Mouse (Mus musculus): ENCODE measurements at regions not wholly inside any gene's neighbourhood (a gene's known extent, or its start where the extent isn't known, plus 50 kb on each side); places are given as distances from the start of the nearest gene placed in this dataset.

- no peak for DNase-seq (ENCODE audit: low read depth, low spot score)
Observed at GRCm38 (mm10) chr2:12697209-12697608, 226.6 kb upstream of the Pter start.

GRCm38 (mm10) chr2:12699331-12699730 is 224.5 kb upstream of the Pter start:
- no peak for DNase-seq (ENCODE audit: low read depth, low spot score)

DNA sequence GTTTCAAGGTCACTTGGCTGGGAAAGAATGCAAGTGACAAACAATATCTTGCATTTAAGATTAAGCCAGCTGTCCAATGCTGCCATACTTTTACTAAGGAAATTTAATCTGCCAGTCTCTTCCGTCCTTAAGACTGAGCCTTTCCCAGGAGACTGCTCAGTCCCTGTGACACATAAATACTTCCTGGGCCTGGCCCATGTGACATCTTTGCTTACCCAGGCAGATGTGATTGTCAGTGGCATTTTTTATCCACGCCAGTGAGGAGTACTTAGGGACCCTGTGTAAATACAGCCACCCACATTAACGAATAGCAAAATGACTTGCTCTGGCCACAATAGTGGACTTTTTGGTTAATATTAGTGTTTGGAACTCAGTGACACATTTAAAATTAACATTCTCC is 216.3 kb upstream of the Pter start:
- no peak for DNase-seq (ENCODE audit: low read depth, low spot score)

DNA sequence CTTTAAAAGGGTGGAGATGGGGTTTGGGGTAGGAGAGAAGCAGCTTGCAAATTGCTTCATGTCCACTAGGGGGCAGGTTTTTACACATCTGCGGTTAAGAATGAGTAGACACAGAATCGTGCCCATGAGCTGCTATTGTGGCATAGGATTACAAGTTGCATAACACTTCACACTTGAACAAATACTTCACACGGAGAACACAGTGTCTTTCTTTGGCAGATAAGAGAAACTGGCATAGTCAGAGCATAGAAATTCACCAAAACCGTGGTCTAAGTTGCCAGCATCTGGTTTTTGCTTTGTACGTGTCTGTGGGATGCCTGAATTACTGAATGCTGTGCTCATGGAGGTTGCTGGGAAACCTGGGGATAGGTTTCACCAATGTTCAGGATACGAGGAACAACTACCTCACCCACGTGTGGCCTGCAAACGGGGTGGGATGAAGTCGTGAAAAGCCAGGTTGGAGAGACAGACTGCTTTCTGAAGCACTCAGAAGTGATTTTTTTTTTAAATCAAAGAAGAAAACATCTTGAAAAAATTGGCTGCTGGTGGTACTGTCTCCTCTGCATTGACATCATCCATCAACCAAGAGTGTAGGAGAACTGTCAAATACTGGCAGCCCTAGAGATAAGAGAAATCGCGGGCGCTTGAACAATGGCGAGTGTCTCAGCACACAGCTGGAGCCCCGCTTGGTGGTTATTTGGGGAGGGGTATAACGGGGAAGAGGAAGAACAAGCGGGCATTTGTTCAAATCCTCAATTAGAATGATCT is 214.5 kb upstream of the Pter start:
- DNase-seq (ENCODE audit: low read depth, low spot score) = peak; percentile 64

DNA sequence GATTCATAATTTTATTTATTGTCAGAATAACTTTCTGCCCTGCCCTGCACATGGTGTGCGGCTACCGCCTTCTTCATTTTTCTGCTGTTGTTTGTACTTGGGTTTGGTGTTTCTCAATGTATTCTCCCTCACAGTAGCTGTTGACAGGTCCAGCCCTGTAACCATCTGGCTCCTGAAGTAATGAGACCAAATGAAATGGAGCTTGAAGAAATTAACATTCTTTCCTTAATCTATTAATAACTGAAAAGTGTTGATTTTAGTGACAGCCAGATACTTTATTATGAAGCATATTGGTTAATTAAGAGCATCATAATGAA is 214.0 kb upstream of the Pter start:
- DNase-seq (ENCODE audit: low read depth, low spot score) = no peak

DNA sequence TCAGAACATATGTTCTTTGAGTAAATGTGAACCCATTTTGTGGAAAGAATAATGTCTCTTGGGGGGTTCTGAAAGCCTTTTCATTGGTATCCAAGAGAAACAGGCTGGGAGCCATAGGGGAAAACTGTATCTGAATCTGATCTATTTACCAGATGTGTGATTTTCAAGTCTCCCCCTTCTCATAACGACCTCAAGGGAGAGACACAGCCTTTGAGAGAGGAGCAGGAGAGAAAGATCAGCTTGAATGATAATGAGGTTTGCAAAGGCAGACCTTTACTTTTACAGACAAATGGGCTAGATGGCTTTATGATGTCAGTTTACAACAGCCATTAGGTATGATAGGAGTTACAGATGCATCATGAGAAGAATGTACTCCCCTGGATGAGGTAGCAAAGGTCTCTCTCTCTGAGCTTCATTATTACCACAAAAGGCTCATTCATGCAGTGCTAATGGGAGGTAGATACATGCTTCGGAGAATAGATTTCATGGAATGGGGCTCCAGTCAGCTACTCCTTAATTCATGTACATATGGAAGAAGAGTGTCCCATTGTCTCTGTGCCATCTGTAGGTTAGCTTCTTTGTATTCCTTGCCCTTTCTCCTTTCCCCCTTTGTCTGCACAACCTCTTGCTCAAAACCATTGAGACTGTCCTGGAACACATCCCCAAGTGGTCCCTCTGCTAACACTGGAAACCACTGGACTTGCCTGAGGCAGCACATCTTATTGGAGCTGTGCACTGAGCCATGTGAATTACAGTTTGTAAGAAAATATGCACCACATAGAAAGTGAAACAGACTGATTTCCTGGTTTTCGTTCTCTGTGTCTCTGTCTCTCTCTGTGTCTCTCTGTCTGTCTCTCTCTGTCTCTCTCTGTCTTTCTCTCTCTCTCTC is 207.5 kb upstream of the Pter start:
- no peak for DNase-seq (ENCODE audit: low read depth, low spot score)

- no peak for DNase-seq (ENCODE audit: low read depth, low spot score)
Observed at GRCm38 (mm10) chr2:12729251-12729650, 194.6 kb upstream of the Pter start.

- no peak for DNase-seq (ENCODE audit: low read depth, low spot score)
Observed at GRCm38 (mm10) chr2:12737140-12737539, 186.7 kb upstream of the Pter start.

DNA sequence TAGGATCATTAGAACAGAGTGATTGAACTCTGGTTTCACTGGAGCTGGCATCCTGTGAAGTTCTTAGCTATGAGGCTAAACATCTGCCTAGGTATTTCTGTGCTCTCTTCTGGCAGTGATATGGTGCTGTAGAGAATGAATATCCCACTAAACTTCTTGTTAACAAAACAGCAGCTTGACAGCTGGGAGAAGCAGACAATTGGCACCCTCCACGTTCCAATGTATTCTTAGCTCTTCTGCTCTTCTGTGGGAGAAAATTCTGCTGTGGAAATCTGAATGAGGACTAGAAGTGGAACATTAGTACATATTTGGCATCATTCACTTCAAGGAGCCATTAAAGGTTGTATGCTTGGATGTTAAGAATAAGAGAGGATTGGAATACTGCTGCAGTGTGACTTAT is 177.0 kb upstream of the Pter start:
- DNase-seq (ENCODE audit: low read depth, low spot score) = no peak

DNA sequence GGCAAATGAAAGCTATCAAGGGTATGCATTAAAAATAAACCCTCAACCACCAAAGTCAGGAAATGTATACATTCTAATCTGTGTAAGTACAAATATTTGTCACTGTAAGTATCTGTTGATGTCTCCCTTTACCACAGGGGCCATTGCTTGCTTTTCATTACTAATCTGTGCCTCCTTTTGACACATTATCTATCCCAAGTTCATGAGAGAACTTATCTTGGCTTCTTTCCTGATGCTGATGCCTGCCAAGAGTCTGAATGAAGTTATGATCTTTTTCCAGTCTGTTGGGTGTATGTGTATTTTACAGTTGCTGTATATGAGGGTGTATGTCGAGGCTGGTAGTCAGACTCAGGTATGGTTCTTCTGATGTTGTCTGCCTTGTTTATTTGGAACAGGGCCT is 165.0 kb upstream of the Pter start:
- no peak for DNase-seq (ENCODE audit: low read depth, low spot score)

GRCm38 (mm10) chr2:12759931-12760330 is 163.9 kb upstream of the Pter start:
- DNase-seq (ENCODE audit: low read depth, low spot score) = no peak

DNA sequence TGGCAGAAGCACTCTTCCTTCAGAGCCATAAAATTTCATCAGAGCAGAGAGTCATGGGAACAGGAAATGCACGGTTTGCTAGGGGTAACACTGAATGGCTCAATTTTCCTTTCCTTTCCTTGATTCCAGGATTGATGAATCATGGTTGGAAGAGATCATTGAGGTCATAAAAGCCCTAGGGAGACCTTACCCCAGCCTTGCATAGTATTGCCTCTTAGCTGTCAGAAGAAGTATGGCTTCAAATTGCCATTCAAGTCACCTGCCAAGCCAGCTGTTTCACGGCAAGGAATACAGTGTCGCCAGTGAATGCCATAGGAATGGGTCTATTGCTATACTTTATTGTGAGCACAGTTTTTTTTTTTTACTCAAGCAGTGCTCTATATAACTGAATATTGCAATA is 162.4 kb upstream of the Pter start:
- DNase-seq (ENCODE audit: low read depth, low spot score) = no peak

- no peak for DNase-seq (ENCODE audit: low read depth, low spot score)
Observed at GRCm38 (mm10) chr2:12764510-12764909, 159.3 kb upstream of the Pter start.

GRCm38 (mm10) chr2:12765336-12765735 is 158.5 kb upstream of the Pter start:
- DNase-seq (ENCODE audit: low read depth, low spot score) = no peak

DNA sequence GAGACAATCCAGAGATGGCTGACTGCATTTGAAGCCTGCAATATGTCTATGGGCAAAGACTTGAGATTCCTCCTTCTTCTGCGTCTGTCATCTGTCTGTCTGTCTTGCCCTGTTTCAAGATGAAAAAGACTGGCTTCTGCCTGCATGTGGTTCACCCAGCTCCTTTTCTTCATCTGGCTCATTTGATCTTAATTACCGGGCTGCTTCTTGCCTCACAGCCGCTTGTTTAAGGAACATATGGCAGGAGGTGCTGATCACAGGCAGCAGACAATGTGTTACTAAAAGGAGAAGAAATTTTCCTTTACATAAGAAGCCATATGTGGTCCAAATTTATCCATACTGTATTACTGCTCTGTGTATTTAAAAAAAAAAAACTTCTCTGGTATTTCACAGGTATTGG is 147.0 kb upstream of the Pter start:
- no peak for DNase-seq (ENCODE audit: low read depth, low spot score)

DNA sequence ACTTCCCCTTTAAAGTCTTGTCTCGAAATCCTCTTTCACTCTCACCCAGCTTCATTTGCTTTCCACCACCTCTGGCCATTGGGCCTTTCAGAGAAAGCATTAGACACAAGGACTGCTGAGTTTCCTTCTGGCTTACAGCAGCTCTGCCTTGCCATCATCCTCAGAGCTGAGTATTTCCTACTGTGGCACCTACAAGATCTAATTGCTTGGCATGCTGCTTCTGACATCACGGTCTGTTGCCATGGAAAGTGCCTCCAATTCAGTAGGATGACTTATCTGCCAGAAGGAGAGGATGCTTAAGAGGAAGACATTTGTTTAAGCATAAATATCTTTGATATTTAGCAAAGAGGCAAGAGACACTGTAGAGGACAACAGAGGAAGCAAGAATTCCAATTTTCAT is 146.1 kb upstream of the Pter start:
- no peak for DNase-seq (ENCODE audit: low read depth, low spot score)

- no peak for DNase-seq (ENCODE audit: low read depth, low spot score)
Observed at GRCm38 (mm10) chr2:12792596-12792995, 131.2 kb upstream of the Pter start.

DNA sequence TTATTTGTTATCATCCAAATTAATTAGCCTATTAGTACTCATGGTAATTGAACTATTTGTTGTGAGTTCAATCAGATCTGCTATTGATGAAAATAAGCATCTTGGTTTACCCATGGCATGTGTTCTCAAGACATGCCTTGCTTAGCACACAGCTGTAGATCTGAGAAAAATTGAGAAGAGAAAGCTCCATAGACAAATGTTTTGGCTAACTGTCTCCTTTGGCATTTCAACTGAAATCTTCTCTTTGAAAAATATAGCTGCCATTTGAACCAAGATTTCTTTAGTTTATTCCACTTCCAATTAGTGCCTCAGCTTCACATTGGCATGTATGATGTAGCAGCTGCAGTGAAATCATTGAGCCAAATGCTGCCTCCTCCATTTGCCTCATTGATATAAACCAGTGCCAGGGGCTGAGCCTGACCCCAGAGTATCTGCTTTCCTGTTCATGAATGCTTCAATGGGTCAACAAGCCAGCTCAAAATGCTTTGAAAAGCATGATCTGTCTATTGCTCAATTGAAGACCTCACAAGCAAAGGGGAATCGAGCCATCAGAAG is 126.1 kb upstream of the Pter start:
- DNase-seq (ENCODE audit: low read depth, low spot score) = no peak

GRCm38 (mm10) chr2:12799153-12799925 is 124.5 kb upstream of the Pter start:
- DNase-seq (ENCODE audit: low read depth, low spot score) = no peak

GRCm38 (mm10) chr2:12802667-12803066 is 121.2 kb upstream of the Pter start:
- DNase-seq (ENCODE audit: low read depth, low spot score) = no peak

GRCm38 (mm10) chr2:12805096-12805495 is 118.7 kb upstream of the Pter start:
- no peak for DNase-seq (ENCODE audit: low read depth, low spot score)

- no peak for DNase-seq (ENCODE audit: low read depth, low spot score)
Observed at GRCm38 (mm10) chr2:12808466-12808865, 115.4 kb upstream of the Pter start.

All from CD4-positive, CD25-positive, alpha-beta regulatory T cell, adult 2 months (primary cell).